Mouse (Mus musculus) kidney, embryonic 16.5 days (tissue): ENCODE measurements around the gene Kif20b. TPM values are rescaled to one million over a fixed set of nuclear protein-coding genes. Genes with fewer than 3 reads are reported as not detected.

Source experiments
- ATAC-seq: fragments of 200-750 bp; cut with Nextera tagmentation; 2 replicates; pipeline ENCODE4 v1.8.0; 2017; ENCODE audit warnings: moderate TSS enrichment; ENCODE audit not compliant: low FRiP score, low TSS enrichment
- H3K27ac ChIP-seq: fragments of 300-500 bp; sonication (generic); 2 replicates; pipeline ENCODE4 v1.5.1; 2014; ENCODE audit warnings: low read length
- H3K27me3 ChIP-seq: fragments of 300-500 bp; sonication (generic); 2 replicates; pipeline ENCODE4 v1.6.1; 2014; ENCODE audit warnings: low read length, control low read depth, mixed read lengths; ENCODE audit not compliant: insufficient read depth
- H3K36me3 ChIP-seq: fragments of 300-500 bp; sonication (generic); 2 replicates; pipeline ENCODE4 v1.6.1; 2014; ENCODE audit warnings: low read length, control low read depth, mixed read lengths; ENCODE audit not compliant: insufficient read depth
- H3K4me1 ChIP-seq: fragments of 300-500 bp; sonication (generic); 2 replicates; pipeline ENCODE4 v1.6.1; 2014; ENCODE audit warnings: low read length, control low read depth, mixed read lengths; ENCODE audit not compliant: insufficient read depth
- H3K4me2 ChIP-seq: fragments of 300-500 bp; sonication (generic); replicated peaks from 2 replicates; pipeline ENCODE4 v1.6.1; 2014; ENCODE audit warnings: low read depth, low read length
- H3K4me3 ChIP-seq: fragments of 300-500 bp; sonication (generic); 2 replicates; pipeline ENCODE4 v1.5.1; 2014; ENCODE audit warnings: mild to moderate bottlenecking, low read length
- H3K9ac ChIP-seq: fragments of 300-500 bp; sonication (generic); replicated peaks from 2 replicates; pipeline ENCODE4 v1.6.1; 2014; ENCODE audit warnings: low read length
- H3K9me3 ChIP-seq: fragments of 300-500 bp; sonication (generic); 2 replicates; pipeline ENCODE4 v1.6.1; 2016; ENCODE audit warnings: low read length, control low read depth
- WGBS: fragments of 180-500 bp; shearing (Covaris S2); extraction: QIAGEN DNeasy Blood & Tissue Kit; methylation state at CpG from one replicate; pipeline ENCODE4 v1.1.7; 2014; 5-methylcytosine and 5-hydroxymethylcytosine counted together
- polyA plus RNA-seq: library from polyadenylated mRNA; unstranded; fragments of >200 nt; fragmentation: Nextera tagmentation; extraction: Ambion mirVana; gene quantifications from 2 replicates; pipeline ENCODE4 v1.2.1, GENCODE M21; 2015

Gene Kif20b
- polyA plus RNA-seq, 1 experiment from 2014 or later: 61.5 TPM

DNA sequence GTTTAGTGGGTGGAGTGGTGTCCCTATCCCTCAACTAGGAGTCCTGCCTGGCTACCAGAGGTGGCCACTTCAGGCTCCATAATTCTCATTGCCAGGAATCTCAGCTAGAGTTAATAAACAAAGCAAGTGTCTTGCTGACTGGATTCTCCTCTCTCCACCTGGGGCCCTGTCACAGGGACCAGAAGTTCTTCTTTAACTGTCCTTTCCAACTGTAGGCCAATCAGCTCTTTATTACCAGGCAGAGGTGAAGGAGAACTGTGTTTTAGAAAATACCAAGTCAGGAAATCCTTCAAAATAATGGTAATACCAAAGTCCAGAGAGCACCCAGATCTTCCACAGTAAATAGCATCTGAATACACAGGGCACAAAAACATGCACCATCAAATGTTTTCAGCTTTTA is 9.8 kb upstream of the Kif20b start:
- Histone ChIP-seq H3K36me3 (no peaks in the 10 kb centered on the region), H3K4me2 (no peak overlapping the region), H3K27me3 (no peaks in the 10 kb centered on the region), H3K4me3 (no peak overlapping the region), H3K9me3 (no peaks in the 10 kb centered on the region), H3K27ac (no peak overlapping the region), H3K9ac (no peak overlapping the region), H3K4me1 (no peaks in the 10 kb centered on the region)
- ATAC-seq: no peak

DNA sequence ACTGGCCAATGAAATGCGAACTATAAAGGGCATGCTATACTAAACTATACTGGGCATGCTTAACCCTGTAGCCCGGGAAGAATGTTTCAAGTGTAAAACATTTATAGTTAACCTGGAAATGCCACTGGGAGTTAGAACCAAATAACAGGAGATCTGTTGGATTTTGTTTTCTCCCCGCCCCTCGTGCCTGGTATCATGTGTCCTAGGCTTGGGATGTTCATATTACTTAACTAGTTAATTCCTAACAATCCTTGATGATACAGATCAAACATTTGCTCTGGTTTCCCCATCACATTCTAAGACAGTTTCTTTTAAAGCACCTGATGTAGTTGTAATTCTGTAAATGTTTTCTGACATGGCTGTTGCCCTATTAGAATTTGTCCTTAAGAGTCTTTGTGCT is 2.1 kb upstream of the Kif20b start:
- Histone ChIP-seq H3K36me3 (peaks cover 8% of the 10 kb centered on the region; the same call in 1 of the 2 replicates), H3K9me3 (no peaks in the 10 kb centered on the region), H3K9ac (no peak overlapping the region), H3K4me1 (0 out of 2 replicates have a peak, but pooled peaks cover 3% of the 10 kb centered on the region), H3K4me3 (no peak overlapping the region), H3K27ac (no peak overlapping the region), H3K27me3 (no peaks in the 10 kb centered on the region), H3K4me2 (no peak overlapping the region)
- no peak for ATAC-seq
- WGBS: 81% methylated on average over 4 of the region's 4 CpGs

DNA sequence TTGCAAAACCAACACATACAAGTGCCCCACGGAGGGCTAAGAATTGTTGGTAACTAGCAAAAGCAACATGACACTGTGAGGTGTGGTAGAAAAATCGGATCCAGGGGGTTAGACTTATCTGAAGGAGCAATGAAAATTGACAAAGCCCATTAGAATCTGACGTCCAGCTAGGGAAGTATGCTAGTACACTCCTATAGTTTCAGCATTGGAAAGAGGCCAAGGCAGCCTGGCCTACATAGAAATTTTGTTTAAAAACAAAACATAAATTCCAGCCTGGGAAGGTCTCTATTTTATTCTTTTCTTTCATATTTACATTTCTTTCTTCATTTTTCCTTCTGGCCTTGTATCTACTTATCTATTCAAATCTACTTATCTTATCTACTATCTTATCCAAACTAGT is 1.6 kb upstream of the Kif20b start:
- Histone ChIP-seq H3K4me1 (0 out of 2 replicates have a peak, but pooled peaks cover 3% of the 10 kb centered on the region), H3K36me3 (peaks cover 10% of the 10 kb centered on the region; the same call in 1 of the 2 replicates), H3K9me3 (no peaks in the 10 kb centered on the region), H3K4me2 (no peak overlapping the region), H3K9ac (no peak overlapping the region), H3K27me3 (no peaks in the 10 kb centered on the region), H3K27ac (no peak overlapping the region), H3K4me3 (no peak overlapping the region)
- ATAC-seq: no peak
- 74% methylated on average over 3 of the region's 3 CpGs for WGBS

DNA sequence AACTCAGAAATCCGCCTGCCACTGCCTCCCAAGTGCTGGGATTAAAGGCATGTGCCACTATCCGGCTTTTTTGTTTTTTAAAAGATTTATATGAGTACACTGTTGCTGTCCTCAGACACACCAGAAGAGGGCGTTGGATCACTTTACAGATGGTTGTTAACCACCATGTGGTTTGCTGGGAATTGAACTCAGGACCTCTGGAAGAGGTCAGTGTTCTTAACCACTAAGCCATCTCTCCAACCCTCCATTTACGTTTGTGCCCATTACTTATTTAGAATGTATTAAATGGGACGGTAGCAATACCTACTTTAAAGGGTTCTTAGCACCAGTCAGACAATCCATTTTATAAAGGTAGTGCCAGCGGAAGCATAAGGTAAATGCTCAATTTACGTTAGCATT is 909 bp upstream of the Kif20b start:
- H3K27ac ChIP-seq: peak overlapping the region; percentile 78; the same call in 1 of the 2 replicates
- peak overlapping the region; percentile 98 for H3K4me3 ChIP-seq
- ATAC-seq: no peak
- peak overlapping the region; percentile 79; the same call in 1 of the 2 replicates for H3K9ac ChIP-seq
- H3K4me1 ChIP-seq: 0 out of 2 replicates have a peak, but pooled peaks cover 3% of the 10 kb centered on the region
- peaks cover 12% of the 10 kb centered on the region; the same call in 1 of the 2 replicates for H3K36me3 ChIP-seq
- H3K4me2 ChIP-seq: peak overlapping the region; percentile 79
- H3K9me3 ChIP-seq: no peaks in the 10 kb centered on the region
- no peaks in the 10 kb centered on the region for H3K27me3 ChIP-seq
- WGBS: 21% methylated on average over 7 of the region's 7 CpGs

DNA sequence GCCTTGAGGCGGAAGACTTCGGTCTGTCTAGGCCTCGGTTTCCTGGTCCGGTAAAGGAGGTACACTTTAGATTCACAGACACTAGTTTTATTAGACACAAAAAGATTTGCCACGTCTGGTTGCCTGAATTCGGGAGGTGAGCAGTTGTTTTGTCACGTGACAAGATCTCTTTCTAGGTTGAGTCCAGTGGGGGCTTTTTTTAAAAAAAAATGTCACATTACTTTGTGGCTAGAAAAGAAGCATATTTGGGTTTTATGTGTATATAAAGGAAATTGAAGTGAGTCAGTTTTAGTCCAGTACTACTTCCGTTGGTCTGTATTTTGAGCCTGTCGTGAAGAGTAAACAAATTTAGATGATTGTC is 422 bp downstream of the Kif20b start:
- no peaks in the 10 kb centered on the region for H3K27me3 ChIP-seq
- H3K9ac ChIP-seq: peak overlapping the region; percentile 79
- ATAC-seq: no peak
- peak overlapping the region; percentile 98 for H3K4me3 ChIP-seq
- H3K9me3 ChIP-seq: no peaks in the 10 kb centered on the region
- H3K27ac ChIP-seq: 0 out of 2 replicates have a peak overlapping the region, but pooled peaks have one; percentile 72
- H3K4me1 ChIP-seq: 0 out of 2 replicates have a peak, but pooled peaks cover 3% of the 10 kb centered on the region
- H3K36me3 ChIP-seq: peaks cover 13% of the 10 kb centered on the region; the same call in 1 of the 2 replicates
- H3K4me2 ChIP-seq: peak overlapping the region; percentile 79
- under 1% methylated on average over 9 of the region's 9 CpGs for WGBS

DNA sequence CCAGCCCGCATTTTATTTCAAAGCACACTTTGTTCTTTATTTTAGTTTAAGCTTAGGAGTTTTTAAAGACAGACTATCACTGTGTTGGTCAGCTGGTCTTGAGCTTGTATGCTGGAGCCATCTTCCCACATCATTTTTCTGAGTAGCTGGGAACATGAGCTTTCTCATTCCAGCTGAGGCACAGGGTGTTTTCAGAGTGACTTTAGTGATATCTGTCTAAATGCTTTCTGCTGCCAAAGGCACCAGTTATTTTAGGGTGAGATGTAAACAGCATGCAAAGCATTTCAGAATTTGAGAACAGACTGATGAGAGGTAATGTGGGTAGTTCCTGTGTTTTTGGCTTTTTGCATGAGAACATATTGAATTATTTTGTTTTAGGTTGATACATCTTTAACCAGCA is 25.0 kb downstream of the Kif20b start:
- ATAC-seq: no peak

DNA sequence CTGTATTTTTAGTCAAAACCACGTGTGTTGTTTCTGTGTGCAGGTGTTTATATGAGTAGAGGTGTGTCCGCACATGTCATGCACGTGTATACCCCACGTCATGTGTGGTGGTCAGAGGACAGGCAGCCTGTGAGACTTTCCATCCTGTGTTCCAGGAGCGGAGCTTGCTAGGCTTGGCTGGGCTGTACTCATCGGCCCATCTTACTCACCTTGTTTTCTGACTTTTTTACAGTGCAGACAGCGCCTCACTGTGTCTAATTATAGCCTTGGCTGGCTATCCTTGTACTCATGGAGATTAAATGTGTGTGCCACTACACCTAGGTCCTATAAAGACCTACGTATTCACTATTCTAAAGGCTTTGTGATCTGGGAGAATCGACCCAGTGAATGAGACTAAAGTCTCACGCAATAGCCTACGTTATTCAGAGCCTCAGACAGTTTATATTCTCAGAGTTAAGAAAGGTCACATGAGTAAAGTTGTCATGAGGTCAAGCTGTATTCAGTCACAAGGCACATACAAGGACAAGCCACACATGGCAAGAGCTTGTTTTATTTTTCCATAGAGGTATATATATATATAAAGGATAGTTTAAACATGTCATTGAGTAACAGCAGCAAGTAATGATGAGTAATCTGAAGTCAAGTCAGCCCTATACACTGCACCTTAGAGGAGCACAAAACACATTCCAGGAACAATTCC is 31.8 kb downstream of the Kif20b start:
- no peak overlapping the region for H3K27ac ChIP-seq
- WGBS: 94% methylated on average over 11 of the region's 11 CpGs
- H3K9ac ChIP-seq: no peak overlapping the region
- ATAC-seq: no peak
- H3K4me1 ChIP-seq: no peaks in the 10 kb centered on the region
- H3K27me3 ChIP-seq: no peaks in the 10 kb centered on the region
- H3K4me3 ChIP-seq: no peak overlapping the region
- no peaks in the 10 kb centered on the region for H3K9me3 ChIP-seq
- H3K36me3 ChIP-seq: peaks cover 40% of the 10 kb centered on the region
- H3K4me2 ChIP-seq: no peak overlapping the region

More for the DNA sequence above, 25.0 kb downstream of the Kif20b start:
- H3K4me3 ChIP-seq: no peak overlapping the region
- no peaks in the 10 kb centered on the region for H3K4me1 ChIP-seq
- no peak overlapping the region for H3K27ac ChIP-seq
- no peaks in the 10 kb centered on the region for H3K9me3 ChIP-seq
- 94% methylated on average over 1 of the region's 1 CpGs for WGBS
- H3K4me2 ChIP-seq: no peak overlapping the region
- H3K36me3 ChIP-seq: peaks cover 36% of the 10 kb centered on the region
- no peaks in the 10 kb centered on the region for H3K27me3 ChIP-seq
- no peak overlapping the region for H3K9ac ChIP-seq

DNA sequence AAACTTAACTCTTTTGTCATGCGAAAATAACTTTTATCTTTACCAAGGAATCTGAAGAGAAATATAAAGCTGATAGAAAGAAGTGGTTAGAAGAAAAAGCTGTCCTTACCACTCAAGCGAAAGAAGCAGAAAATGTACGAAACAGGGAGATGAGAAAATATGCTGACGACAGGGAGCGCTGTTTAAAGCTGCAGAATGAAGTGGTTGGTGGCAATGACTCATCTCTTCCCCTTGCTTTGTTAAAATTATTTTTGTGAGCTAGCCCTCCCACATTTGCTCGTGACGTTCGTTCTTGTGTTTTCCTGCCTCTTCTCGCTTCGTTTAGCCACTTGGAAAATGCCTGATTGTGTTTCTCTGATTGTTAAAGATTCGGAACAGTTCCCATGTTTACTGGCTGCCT is 37.2 kb downstream of the Kif20b start:
- Histone ChIP-seq H3K27ac (no peak overlapping the region), H3K4me3 (no peak overlapping the region), H3K4me2 (no peak overlapping the region), H3K4me1 (no peaks in the 10 kb centered on the region), H3K9me3 (no peaks in the 10 kb centered on the region), H3K9ac (no peak overlapping the region), H3K27me3 (no peaks in the 10 kb centered on the region), H3K36me3 (peaks cover 29% of the 10 kb centered on the region)
- 88% methylated on average over 11 of the region's 11 CpGs for WGBS
- ATAC-seq: no peak

DNA sequence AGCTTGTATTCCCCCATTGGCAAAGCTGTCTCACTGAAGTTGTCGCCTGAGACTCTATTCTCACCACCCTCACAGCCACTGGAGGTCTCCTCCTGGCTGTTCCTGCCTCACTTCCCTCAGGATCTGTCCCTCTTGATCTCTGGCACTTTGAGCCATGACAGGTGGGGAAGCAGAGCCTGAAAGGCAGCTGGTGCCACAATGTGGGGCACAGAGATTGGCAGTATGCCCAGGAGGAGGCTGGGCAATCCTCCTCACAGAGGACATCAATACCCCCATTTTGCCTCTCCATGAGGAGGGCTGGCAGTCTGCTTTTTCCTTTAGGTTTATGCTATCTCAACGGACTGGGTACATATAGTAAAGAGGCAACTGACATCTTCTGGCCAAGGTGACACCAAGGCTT is 62.6 kb downstream of the Kif20b start:
- H3K4me3 ChIP-seq: no peak overlapping the region
- no peaks in the 10 kb centered on the region for H3K4me1 ChIP-seq
- no peak for ATAC-seq
- H3K27me3 ChIP-seq: no peaks in the 10 kb centered on the region
- no peak overlapping the region for H3K27ac ChIP-seq
- H3K36me3 ChIP-seq: no peaks in the 10 kb centered on the region
- H3K9ac ChIP-seq: no peak overlapping the region
- H3K4me2 ChIP-seq: no peak overlapping the region
- no peaks in the 10 kb centered on the region for H3K9me3 ChIP-seq
- WGBS: 74% methylated on average over 2 of the region's 2 CpGs

DNA sequence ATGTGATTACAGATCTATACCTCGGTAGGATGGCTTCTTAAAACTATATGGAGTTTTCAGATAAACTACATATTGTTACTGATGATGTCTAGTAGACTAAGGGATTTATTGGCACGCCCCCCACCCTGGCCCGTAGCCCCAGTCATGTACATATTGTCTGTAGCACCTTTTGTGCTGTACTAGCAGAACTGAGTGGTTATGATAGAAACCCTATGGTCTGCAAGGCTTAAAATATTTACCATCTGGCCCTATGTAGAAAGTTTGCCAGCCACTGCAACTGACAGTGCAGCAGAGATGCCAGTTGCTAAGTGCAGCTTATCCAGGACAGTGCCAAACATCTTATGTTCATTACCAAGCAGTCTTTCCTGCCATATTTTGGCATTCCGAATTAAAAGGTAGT is 68.3 kb downstream of the Kif20b start:
- Histone ChIP-seq H3K27me3 (no peaks in the 10 kb centered on the region), H3K36me3 (no peaks in the 10 kb centered on the region), H3K27ac (no peak overlapping the region), H3K9ac (no peak overlapping the region), H3K4me2 (no peak overlapping the region), H3K4me1 (no peaks in the 10 kb centered on the region), H3K9me3 (no peaks in the 10 kb centered on the region), H3K4me3 (no peak overlapping the region)
- ATAC-seq: no peak
- WGBS: 73% methylated on average over 4 of the region's 4 CpGs
